ENCODE assay signal across 11 mouse cellular contexts in the genomic region with DNA sequence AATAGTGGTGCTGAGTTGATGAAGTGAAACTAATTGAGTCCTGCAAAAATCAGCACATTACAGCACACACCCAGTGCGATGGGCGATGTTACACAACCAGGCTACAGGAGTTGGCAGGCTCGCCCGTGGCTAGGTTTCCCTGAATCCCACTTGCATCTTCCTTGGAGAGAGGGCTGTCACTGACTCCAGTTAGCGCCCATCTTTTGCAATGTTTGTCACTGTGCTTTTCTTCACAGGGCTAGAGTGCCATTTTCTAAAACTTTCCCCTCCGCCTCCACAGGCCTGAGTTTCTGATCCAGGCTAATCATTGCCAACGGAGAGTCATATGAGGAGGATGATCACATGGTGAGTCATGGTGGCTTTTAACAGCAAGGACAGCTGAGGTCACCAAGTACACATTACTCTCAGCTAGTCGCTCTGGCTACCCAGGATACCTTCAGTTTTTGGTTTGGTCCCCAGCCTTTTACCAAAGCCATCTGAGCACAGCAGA.
DNase-seq lines count a peak whose midpoint lies in the region; ATAC-seq and TF ChIP-seq lines count a peak whose summit lies in the region.
"Had no signal": no experiment of that assay in that cellular context is flagged by ENCODE, and none has a peak within 500 bp of the region (broad histone marks: within the 10 kb centered on the region; RNA-seq: fewer than 3 reads in every experiment).

No protein-coding gene starts in this region.

- POLR2A ChIA-PET in Patski (lab: Charles Lee) = no interaction called here

- H3K36me3 ChIP-seq in heart, embryonic 12.5 days = peaks cover 35% of the 10 kb centered on the region

- DNase-seq in heart, adult 8-10 months (ENCODE audit: low spot score) = peak; percentile 33
- peak; percentile 81 for DNase-seq in Patski (ENCODE audit: low read depth, low spot score)
- peak; percentile 29 for DNase-seq in lung, postnatal 10 days
- DNase-seq in layer of hippocampus, postnatal 10 days (ENCODE audit: low spot score in 2 of 2) = no peak
- no peak for DNase-seq in cerebellum, postnatal 36 days
- DNase-seq: spleen, adult 18-20 months had no signal

- no peak overlapping the region for H3K4me2 ChIP-seq in heart, embryonic 12.5 days
- H3K4me2 ChIP-seq: embryonic facial prominence, embryonic 13.5 days; limb, embryonic 13.5 days had no signal

- no peak for ATAC-seq in heart, embryonic 12.5 days (ENCODE audit: insufficient number of reproducible peaks, low FRiP score)
- ATAC-seq in Patski = peak; percentile 84
- ATAC-seq in granulocyte monocyte progenitor cell, adult 5-6 weeks (replicated peaks; ENCODE audit: poor library complexity, severe bottlenecking) = peak; percentile 89
- ATAC-seq in inflammation-experienced regulatory T-cells, adult 6 months = no peak

- no peaks in the 10 kb centered on the region for H3K27me3 ChIP-seq in heart, embryonic 12.5 days (replicated peaks)
- H3K27me3 ChIP-seq in Patski = no peaks in the 10 kb centered on the region
- H3K27me3 ChIP-seq: embryonic facial prominence, embryonic 13.5 days; limb, embryonic 13.5 days had no signal

- TF ChIP-seq CTCF in Patski (IDR thresholded peaks at IDR 0.05) = no peak

- WGBS in heart, embryonic 12.5 days = 87% methylated on average over 8 of the region's 8 CpGs

- no peak overlapping the region for H3K9ac ChIP-seq in heart, embryonic 12.5 days
- H3K9ac ChIP-seq: embryonic facial prominence, embryonic 13.5 days; limb, embryonic 13.5 days had no signal

- H3K9me3 ChIP-seq in heart, embryonic 12.5 days (replicated peaks) = no peaks in the 10 kb centered on the region
- H3K9me3 ChIP-seq: embryonic facial prominence, embryonic 13.5 days; limb, embryonic 13.5 days had no signal

- H3K4me1 ChIP-seq in heart, embryonic 12.5 days (replicated peaks) = no peaks in the 10 kb centered on the region; the same call in 1 of the 2 replicates
- H3K4me1 ChIP-seq: embryonic facial prominence, embryonic 13.5 days; limb, embryonic 13.5 days had no signal

- H3K27ac ChIP-seq in heart, embryonic 12.5 days (ENCODE audit: poor library complexity, severe bottlenecking) = no peak overlapping the region
- H3K27ac ChIP-seq: embryonic facial prominence, embryonic 13.5 days; limb, embryonic 13.5 days had no signal

- in situ Hi-C loops in Patski (cut with MboI; ENCODE audit: low pct_unique_long_range_greater_than_20kb) = no loop called here

- CTCF ChIA-PET in Patski (lab: Charles Lee) = no interaction called here

- no peak overlapping the region for H3K4me3 ChIP-seq in heart, embryonic 12.5 days
- H3K4me3 ChIP-seq: embryonic facial prominence, embryonic 13.5 days; limb, embryonic 13.5 days had no signal

Comparison
In these comparisons a context has a peak if more than half of its experiments do, and no peak if none do; other contexts are left out.
1. DNase-seq: peak in heart, adult 8-10 months (single experiment), Patski (single experiment) and lung, postnatal 10 days (single experiment); none in layer of hippocampus, postnatal 10 days (0 of 2) and cerebellum, postnatal 36 days (0 of 2).
2. ATAC-seq: peak in Patski (single experiment) and granulocyte monocyte progenitor cell, adult 5-6 weeks (single experiment); none in heart, embryonic 12.5 days (single experiment) and inflammation-experienced regulatory T-cells, adult 6 months (single experiment).